Mouse (Mus musculus): ENCODE results near the gene Srm. TPM values are rescaled to one million over a fixed set of nuclear protein-coding genes. Genes with fewer than 3 reads are reported as not detected.

The Srm gene
- polyA plus RNA-seq, 1 experiment = 35.5 TPM

DNA sequence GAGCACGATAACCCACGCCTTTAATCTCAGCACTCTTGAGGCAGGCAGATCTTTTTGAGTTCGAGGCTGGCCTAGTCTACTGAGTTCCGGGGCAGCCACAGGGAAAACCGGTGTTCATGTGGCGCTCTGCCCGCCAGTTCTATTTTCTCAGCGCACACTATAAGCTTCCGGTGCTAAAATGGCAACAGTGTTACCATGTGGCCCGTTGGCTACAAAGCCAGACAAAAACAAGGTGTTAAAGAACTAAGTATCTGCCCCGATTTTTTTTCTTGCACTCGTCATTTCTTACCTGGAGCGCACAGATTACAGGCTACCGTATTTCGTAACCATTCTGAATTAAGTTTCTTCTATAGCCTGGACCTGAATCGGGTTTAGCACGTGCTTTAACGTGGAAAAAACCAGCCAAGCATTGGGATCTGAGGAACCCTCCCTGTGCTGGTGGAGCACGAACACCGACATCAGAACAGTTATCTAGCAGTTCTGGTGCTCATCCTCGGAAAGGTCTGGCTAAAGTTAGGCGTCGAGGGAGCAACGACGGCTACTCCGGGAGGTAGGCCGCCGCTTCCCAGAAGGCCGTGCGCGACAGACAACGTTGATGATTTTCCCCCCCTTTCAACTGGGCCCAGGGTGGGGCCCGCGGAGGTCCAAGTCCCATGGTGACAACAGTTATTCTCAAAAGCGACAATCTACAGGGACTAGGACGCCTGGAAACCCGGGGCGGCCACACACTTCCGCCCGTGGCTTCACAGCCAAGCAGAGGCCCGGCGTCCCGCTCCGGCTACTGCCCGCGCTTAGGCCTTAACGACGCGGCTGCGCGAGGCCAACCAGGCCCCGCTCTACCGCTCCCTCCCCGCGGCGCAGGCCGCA lies 34.7 kb downstream of the Srm start:
- H3K4me1 ChIP-seq (ENCODE audit: control insufficient read depth, insufficient read depth, low read length) = peaks cover 11% of the 10 kb centered on the region; the same call in 1 of the 2 replicates
- WGBS = under 1% methylated on average over 57 of the region's 57 CpGs
- H3K4me3 ChIP-seq (replicated peaks; ENCODE audit: extremely low read depth, low read depth, low read length) = peak overlapping the region; percentile 98
- TF ChIP-seq CTCF (IDR thresholded peaks at IDR 0.05; ENCODE audit: insufficient read depth, low read length) = no peak
- no peak for TF ChIP-seq POLR2A (IDR thresholded peaks at IDR 0.05; ENCODE audit: borderline replicate concordance, extremely low read depth, low read depth, low read length)
- no peak for DNase-seq

DNA sequence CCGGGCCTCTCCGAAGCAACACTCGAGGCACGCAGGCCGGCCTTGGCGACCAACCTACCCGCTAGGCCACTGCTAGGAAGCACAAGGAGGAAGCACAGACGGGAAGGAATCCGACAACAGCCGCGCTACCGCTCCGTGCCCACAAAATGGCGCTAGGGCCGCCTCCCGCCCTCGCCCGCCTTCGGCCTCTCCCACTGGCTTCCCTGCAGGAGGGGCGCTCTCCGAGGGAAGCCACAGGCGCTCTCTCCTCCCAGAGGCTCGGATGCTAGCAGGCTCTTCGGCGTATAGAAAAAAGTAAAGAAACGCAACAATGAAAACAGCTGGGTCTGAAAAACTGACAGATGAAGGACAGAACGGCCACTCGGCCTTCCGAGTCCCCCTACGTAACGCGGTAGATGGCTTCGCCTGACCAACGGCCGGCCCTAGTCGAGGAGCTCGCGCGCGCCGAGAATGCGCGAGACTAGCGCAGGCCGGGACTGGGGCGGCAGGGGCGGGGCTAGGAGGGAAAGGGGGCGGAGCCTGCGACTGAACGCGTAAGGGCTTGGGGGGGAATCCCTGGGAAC lies 35.4 kb downstream of the Srm start, which contains the start of gene Tardbp:
TSS of gene Tardbp (minus strand) at position 397 of the 563 bp plus-strand sequence.
- peaks cover 9% of the 10 kb centered on the region; the same call in 1 of the 2 replicates for H3K4me1 ChIP-seq (ENCODE audit: control insufficient read depth, insufficient read depth, low read length)
- under 1% methylated on average over 51 of the region's 51 CpGs for WGBS
- TF ChIP-seq POLR2A (IDR thresholded peaks at IDR 0.05; ENCODE audit: borderline replicate concordance, extremely low read depth, low read depth, low read length) = peak; percentile 98
- no peak for TF ChIP-seq CTCF (IDR thresholded peaks at IDR 0.05; ENCODE audit: insufficient read depth, low read length)
- peak; percentile 92 for DNase-seq
- peak within 1 kb of the TSS; percentile 98 for H3K4me3 ChIP-seq (replicated peaks; ENCODE audit: extremely low read depth, low read depth, low read length)

GRCm38 (mm10) chr4:148627246-148627645 lies 35.9 kb downstream of the Srm start:
- 62% methylated on average over 3 of the region's 3 CpGs for WGBS
- H3K4me3 ChIP-seq (replicated peaks; ENCODE audit: extremely low read depth, low read depth, low read length) = no peak overlapping the region
- TF ChIP-seq CTCF (IDR thresholded peaks at IDR 0.05; ENCODE audit: insufficient read depth, low read length) (no peak), POLR2A (IDR thresholded peaks at IDR 0.05; ENCODE audit: borderline replicate concordance, extremely low read depth, low read depth, low read length) (no peak)

GRCm38 (mm10) chr4:148632013-148632692 lies 40.9 kb downstream of the Srm start:
- WGBS = 47% methylated on average over 3 of the region's 3 CpGs
- peak; percentile 44 for DNase-seq
- TF ChIP-seq POLR2A (IDR thresholded peaks at IDR 0.05; ENCODE audit: borderline replicate concordance, extremely low read depth, low read depth, low read length) (no peak), CTCF (IDR thresholded peaks at IDR 0.05; ENCODE audit: insufficient read depth, low read length) (no peak)
- no peak overlapping the region for H3K4me3 ChIP-seq (replicated peaks; ENCODE audit: extremely low read depth, low read depth, low read length)
- H3K4me1 ChIP-seq (ENCODE audit: control insufficient read depth, insufficient read depth, low read length) = no peaks in the 10 kb centered on the region; the same call in 1 of the 2 replicates

More at GRCm38 (mm10) chr4:148627246-148627645, 35.9 kb downstream of the Srm start:
- DNase-seq = no peak
- H3K4me1 ChIP-seq (ENCODE audit: control insufficient read depth, insufficient read depth, low read length) = peaks cover 9% of the 10 kb centered on the region; the same call in 1 of the 2 replicates

- Histone ChIP-seq H3K4me1 (ENCODE audit: control insufficient read depth, insufficient read depth, low read length) (no peaks in the 10 kb centered on the region), H3K4me3 (replicated peaks; ENCODE audit: extremely low read depth, low read depth, low read length) (no peak overlapping the region)
- 62% methylated on average over 2 of the region's 2 CpGs for WGBS
- no peak for DNase-seq
- no peak for TF ChIP-seq POLR2A (IDR thresholded peaks at IDR 0.05; ENCODE audit: borderline replicate concordance, extremely low read depth, low read depth, low read length)
- no peak for TF ChIP-seq CTCF (IDR thresholded peaks at IDR 0.05; ENCODE audit: insufficient read depth, low read length)
These were observed 42.2 kb downstream of the Srm start for GRCm38 (mm10) chr4:148633395-148634061.

DNA sequence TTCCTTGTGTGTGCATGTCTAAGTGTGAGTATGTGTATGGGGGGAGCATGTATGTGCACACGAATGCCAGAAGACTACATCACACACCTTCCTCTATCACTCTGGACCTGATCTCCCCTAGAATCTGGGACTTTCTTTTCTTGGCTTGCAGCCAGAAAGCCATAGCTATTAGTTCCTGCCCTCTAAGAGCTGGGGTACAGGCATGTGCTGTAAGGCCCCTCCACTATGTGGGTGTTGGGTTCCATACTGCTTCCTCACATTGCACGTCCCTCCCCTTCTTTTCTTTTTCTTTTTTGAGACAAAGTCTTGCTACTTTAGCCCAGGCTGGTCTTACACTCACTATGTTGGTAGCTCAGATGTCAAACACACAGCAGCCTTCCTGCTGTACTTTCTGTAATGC lies 44.0 kb downstream of the Srm start:
- 72% methylated on average over 2 of the region's 2 CpGs for WGBS
- no peaks in the 10 kb centered on the region for H3K4me1 ChIP-seq (ENCODE audit: control insufficient read depth, insufficient read depth, low read length)
- no peak overlapping the region for H3K4me3 ChIP-seq (replicated peaks; ENCODE audit: extremely low read depth, low read depth, low read length)
- no peak for DNase-seq
- TF ChIP-seq POLR2A (IDR thresholded peaks at IDR 0.05; ENCODE audit: borderline replicate concordance, extremely low read depth, low read depth, low read length) = no peak
- TF ChIP-seq CTCF (IDR thresholded peaks at IDR 0.05; ENCODE audit: insufficient read depth, low read length) = no peak

DNA sequence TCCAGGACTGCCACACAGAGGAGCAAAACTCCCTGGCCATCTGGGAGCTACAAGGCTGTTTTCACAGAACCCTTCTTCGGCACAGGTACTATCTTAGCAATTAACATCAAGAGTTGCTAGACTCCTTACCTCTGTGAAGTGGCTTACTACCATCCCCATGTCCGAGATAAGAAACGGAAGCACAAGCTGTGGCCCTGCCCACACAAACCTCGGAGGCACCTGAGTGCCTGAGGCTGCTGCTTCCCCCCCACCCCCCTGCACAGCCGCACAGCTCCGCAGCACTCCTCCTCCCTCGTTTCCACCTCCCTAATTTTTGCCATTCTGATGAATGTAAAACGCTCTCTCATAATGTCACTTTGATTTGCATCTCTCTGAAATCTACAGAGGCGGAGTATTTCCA lies 47.0 kb downstream of the Srm start:
- 45% methylated on average over 9 of the region's 9 CpGs for WGBS
- no peak for DNase-seq
- Histone ChIP-seq H3K4me1 (ENCODE audit: control insufficient read depth, insufficient read depth, low read length) (no peaks in the 10 kb centered on the region), H3K4me3 (replicated peaks; ENCODE audit: extremely low read depth, low read depth, low read length) (no peak overlapping the region)
- TF ChIP-seq CTCF (IDR thresholded peaks at IDR 0.05; ENCODE audit: insufficient read depth, low read length) = no peak
- TF ChIP-seq POLR2A (IDR thresholded peaks at IDR 0.05; ENCODE audit: borderline replicate concordance, extremely low read depth, low read depth, low read length) = no peak

DNA sequence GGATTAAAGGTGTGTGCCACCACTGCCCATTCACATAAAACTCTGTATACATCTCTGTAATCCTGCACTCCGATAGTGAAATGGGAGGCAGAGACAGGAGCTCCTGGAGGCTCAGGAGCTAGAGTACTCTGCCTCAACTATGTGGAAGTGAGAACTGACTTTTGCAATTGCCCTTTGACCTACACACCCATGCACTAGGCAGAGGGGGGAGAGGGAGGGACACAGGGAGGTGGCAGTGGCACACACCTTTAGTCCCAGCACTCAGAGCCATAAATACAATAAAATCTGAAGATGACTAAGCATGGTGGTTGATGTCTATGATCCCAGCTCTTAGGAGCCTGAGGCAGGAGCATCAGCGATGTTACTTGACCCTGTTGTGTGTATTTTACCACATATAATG lies 48.2 kb downstream of the Srm start:
- TF ChIP-seq POLR2A (IDR thresholded peaks at IDR 0.05; ENCODE audit: borderline replicate concordance, extremely low read depth, low read depth, low read length) (no peak), CTCF (IDR thresholded peaks at IDR 0.05; ENCODE audit: insufficient read depth, low read length) (no peak)
- DNase-seq = no peak
- WGBS = 89% methylated on average over 2 of the region's 2 CpGs
- Histone ChIP-seq H3K4me1 (ENCODE audit: control insufficient read depth, insufficient read depth, low read length) (peaks cover 4% of the 10 kb centered on the region; the same call in 1 of the 2 replicates), H3K4me3 (replicated peaks; ENCODE audit: extremely low read depth, low read depth, low read length) (no peak overlapping the region)

- TF ChIP-seq CTCF (IDR thresholded peaks at IDR 0.05; ENCODE audit: insufficient read depth, low read length) = no peak
- TF ChIP-seq POLR2A (IDR thresholded peaks at IDR 0.05; ENCODE audit: borderline replicate concordance, extremely low read depth, low read depth, low read length) = no peak
- Histone ChIP-seq H3K4me1 (ENCODE audit: control insufficient read depth, insufficient read depth, low read length) (peaks cover 4% of the 10 kb centered on the region; the same call in 1 of the 2 replicates), H3K4me3 (replicated peaks; ENCODE audit: extremely low read depth, low read depth, low read length) (no peak overlapping the region)
- DNase-seq = no peak
- 82% methylated on average over 5 of the region's 5 CpGs for WGBS
These were observed 49.8 kb downstream of the Srm start for GRCm38 (mm10) chr4:148641121-148641520.
